Mouse (Mus musculus): ENCODE measurements around the gene Dek.

Gene Dek

DNA sequence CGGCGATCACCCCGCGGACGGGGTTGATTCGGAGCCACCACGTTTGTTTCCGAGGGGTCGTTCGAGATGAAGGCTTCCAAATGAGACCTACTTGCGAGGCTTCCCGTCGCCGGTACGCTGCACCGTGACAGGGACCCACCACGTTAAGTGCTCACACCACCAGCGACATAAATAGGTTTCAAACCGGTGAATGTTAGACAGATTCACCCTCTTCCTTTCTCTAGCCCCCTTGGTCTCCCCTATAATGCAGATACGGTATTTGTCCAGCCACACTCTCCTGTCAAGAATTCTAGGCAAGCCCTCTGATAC, 533 bp upstream of the Dek start:
- DNase-seq = no peak

DNA sequence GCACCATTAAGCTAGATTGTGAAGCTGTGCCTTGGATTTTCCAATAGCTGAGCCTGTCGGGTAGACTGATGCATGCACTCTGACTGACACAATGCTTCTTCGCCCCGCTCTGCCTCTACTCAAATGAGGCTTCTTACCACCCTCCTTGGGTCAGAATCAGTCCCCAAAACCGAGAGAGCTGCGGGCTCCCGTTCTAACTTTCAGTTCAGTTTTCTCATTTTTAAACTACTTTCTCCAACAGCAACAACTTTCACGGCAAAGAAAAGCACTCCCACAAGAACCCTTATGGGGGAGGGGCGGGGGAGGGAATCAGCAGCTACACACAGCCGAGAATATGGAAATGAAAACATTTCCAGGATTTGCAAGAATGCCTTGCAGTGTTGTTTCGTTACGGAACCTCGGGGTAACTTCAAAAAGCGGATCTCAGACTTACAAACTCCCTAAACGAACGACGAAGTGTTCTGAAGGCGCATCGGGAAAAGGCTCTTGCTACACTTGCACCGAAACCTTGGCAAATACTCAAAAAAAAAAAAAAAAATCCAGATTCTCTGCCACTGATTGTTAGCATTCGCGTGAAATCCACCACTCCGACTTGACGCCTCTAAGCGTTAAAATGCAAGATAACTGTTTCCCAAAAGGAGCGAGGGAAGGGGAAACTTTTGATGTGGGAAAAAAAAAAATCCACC, 1.0 kb downstream of the Dek start:
- peak; percentile 56 for DNase-seq

DNA sequence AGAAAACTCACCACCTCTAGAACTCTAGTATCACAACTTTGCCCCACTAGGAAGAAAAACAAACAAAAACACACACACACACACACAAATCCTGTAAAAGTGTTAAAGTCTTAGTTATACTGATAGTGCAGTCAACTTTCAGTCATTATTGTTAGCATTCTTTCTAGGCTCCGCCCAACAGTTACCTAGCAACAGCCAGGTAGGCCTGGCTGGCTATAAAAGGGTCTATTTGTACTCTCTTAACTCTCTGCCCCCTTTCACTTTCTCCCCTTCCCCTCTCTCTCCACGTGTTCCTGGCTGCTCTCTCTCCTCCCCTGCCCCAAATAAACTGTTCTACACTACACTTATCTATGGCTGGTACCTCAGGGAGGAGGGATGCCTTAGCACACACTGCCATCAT, 1.9 kb downstream of the Dek start:
- no peak for DNase-seq

DNA sequence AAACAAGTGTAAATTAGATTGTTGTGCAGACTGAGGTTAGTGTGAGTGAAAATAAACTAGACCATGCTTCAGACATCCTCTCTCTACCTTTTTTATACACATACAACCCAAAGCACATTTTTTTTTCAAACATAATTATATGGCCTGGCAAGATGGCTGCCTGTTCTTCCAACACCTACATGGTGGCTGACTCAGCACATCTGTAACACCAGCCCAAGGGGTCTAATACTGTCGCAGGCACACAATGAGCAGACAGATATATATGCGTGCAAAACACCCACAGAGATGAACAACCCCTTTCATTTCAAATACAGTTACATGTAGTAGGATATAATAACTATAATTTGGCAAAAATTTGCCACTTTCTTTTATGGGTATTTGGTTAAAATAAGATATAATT, 5.4 kb downstream of the Dek start:
- no peak for DNase-seq

DNA sequence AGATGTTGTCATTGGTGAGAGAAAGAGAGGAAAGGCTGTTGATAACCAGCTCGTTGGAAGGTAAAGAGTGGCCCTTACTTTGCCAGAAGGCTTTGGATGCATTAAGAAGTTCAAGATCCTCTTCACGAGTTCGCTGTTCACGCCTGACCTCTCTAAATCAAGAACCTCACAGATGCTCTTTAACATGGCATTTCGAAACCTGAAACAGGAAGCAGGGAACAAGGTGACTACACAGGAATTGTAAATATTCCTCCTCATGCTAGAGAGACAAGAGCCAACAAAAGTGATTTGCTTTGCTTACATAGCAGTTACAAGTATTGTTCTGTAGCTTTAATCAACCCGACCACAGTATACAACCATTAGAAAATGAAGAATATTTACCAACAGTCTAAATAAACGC, 6.7 kb downstream of the Dek start:
- DNase-seq = no peak

DNA sequence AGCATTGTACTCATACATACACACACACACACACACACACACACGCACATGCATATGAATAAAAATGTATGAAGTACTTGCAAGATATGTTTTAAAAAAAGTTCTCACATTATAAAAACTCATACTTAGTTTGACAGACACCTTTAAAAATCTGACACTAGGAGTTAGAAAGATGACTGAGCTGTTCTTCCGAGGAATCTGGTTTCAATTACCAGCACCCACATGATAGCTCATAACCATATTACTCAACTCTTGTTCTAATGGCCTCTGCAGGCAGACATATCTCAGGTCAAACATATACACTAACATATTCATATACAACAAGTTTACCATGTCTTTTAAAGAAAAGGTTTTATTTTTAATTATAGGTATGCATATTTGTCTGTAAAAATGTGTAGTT, 9.4 kb downstream of the Dek start:
- no peak for DNase-seq

DNA sequence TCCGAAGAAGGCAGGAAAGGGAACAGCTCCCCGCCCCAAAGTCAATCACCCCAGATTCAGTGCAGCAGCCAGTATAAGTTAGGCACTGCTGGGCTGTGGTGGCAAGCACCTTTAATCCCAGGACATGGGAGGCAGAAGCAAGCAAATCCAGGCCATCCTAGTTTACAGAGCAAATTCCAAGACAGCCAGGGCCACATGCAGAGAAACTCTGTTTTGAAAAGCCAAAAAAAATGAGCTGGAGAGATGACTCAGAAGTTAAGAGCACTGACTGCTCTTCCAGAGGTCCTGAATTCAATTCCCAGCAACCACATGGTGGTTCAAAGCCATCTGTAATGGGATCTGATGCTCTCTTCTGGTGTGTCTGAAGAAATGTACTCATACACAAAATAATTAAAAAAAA, 12.2 kb downstream of the Dek start:
- DNase-seq = no peak

DNA sequence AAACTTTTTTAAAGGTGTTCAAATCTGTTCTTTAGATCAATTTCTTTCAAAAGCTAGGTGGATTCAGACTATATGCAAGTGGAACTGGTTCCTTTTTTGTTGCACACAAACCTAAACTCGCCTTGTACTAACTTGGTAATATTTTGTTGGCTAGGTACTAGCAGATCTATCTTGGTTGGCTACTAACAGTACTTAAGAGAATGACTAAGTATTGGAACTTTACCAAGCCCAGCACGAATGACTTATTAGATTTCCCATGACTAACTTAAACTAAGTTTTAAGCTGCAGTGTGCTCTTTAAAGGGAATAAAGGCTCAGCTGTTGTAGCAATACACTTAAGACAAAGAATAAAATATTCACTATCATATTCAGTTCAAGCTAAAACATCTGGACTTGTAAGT, 16.7 kb downstream of the Dek start:
- no peak for DNase-seq

DNA sequence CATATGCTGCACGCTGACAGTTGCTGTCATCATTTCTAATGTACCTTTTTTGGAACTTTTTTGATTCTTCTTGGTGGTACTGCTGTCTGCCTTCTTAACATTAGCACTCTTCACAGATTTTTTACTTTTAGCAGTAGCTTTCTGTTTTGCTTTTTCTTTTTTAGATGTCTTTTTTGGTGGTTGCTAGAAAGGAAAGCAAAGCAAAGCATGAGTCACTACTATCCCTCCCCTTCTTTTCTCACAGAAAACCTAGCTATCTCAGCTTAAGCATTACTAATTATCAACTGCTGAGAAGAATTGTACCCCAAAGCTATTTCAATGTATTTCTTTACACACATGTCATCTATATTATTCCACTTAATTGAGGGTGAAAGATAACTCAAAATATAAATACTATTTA, 17.6 kb downstream of the Dek start:
- no peak for DNase-seq

DNA sequence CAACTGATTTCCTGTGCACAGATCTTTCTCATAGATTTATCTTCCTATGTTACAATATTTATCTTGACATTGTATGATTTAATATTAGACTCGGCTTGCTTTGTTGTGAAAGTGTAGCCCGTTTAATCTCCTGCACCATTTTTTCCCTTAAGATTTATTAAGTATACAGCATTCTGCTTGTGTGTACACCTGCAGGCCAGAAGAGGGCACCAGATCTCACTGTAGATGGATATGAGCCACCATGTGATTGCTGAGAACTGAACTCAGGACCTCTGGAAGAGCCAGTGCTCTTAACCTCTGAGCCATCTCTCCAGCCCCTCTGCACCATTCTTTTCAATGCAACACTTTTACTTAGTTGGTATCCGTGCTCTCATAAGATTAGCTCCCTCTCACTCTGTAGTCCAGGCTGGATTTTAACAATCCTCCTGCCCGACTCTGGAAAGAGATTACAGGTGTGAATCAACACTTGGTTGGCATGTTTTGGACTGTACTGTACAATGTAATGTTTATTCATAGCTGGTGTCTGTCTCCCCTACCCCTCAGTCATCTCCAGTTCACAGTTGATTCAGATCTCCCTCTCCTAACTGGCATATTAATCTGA, 25.0 kb downstream of the Dek start:
- no peak for DNase-seq

DNA sequence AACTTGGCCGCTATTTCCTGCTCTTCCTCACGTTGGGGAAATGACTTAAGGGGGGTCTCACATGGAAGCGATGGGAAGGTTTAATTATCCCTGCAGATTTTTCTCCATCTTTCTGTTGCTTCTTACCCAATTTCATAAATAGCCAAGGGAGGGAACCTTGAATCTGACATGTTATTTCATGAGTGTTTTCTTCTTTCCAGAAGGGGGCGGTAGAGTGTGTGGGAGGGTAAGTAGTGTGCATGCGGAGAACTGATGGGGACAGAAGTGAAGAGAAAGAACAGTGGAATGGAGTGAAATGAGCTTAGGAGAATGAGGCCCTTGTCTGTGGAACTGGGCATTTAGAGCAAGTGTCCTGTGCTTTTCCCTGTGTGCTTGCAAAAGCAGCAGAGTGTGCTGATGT, 27.2 kb downstream of the Dek start:
- no peak for DNase-seq

DNA sequence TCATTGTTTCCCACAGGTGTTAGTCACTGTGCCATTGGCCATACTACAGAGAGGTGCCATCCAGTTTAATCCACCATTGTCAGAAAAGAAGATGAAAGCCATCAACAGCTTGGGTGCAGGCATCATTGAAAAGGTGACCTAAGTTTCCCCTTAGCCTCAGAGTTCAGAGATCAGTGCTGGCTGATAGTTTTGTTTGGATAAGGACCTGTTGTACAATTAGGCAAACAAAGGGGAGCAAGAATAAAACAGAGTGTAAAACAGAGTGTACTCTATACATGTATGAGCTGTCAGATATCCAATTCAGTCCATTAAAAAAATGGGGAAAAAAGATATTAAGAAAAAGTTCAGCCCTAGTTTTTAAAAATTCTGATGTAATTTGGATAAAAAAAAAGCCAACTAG, 28.6 kb downstream of the Dek start:
- DNase-seq = no peak

DNA sequence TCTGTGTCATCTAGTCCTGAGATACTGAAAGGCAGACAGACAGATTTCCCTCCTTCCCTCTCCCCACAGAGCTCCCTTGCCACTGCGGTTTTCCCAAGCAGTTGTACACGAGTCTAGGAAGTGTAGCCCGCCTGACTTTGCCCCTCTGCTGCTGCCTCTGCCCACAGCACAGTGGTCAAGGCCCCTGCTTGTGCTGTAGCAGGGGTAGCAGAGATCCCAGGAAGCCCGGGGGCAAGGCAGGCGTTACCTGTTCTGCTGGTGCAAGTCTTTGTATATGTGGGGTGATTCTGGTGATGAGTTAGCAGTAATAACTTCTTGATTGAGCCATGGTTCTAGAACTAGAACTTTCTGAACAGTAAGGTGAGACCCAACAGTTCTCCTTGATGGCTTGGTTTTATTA, 29.8 kb downstream of the Dek start:
- DNase-seq = no peak

DNA sequence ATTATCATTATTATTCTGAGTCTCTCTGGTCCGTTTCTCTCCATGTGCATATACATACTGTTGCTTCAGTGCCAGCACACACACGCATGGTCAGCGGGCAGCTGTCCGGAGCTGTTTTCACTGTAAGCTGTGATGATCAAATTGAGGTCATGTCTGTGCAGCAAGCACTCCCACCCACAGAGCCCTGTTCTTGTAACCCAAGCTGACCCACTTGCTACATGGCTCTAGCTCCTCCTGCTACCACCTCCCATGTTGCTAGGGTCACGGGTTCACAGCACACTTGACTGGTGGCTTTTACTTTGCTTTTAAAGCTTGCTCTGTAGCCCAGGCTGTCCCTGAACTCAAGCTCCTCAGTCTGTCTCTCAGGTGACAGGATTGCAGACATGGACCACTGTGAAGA, 33.5 kb downstream of the Dek start:
- no peak for DNase-seq

DNA sequence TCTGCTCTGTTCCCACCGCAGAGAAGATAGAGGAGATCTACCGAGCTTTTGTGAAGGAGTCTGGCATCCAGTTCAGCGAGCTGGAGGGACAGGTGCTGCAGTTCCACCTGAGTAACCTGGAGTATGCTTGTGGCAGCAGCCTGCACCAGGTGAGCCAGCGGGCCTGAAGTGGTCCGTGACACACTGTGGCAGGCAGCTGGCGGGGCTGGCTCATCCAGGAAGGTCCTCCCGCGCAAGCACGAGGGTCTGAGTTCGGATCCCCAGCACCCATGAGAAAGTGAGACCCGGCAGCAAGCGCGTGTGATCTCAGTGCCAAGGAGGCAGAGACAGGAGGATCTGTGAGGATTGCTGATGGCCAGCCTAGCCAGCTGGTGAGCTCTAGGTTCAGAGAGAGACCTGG, 34.1 kb downstream of the Dek start:
- DNase-seq = no peak

DNA sequence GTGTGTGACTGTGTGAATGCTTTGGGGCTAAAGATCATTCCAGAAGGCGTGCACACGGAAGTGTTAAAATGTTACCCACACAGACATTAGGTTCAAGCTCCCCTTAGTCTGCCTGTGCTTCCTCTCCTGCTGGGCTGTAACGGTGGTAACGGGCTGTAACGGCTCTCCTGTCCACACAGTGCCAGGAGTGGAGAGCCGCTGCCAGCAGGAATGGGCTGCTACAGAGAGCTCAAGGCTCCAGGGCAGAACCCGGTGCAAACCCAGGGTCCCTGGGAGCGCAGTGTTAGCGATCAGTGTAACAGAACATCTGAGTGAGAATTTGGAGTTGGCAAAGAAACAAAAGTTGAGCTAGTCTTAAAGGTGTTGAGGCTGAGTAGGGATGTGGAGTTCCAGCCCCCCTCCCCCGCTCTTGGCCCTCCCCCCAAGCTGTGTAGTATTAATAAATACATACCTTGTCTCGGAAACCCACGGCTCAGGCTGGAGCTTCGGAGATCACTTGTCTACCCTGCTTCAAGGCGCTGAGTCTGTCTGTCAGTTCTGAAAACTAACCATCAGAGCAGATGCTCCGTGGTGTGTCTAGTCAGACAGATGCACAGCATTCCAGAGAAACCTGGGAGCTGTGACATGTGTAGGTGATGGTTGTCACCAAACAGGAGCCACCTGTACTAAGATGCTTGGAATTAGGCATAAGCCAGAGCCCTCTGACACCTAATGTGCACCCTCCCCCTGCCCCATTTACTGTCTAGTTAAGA, 35.5 kb downstream of the Dek start:
- DNase-seq = no peak

DNA sequence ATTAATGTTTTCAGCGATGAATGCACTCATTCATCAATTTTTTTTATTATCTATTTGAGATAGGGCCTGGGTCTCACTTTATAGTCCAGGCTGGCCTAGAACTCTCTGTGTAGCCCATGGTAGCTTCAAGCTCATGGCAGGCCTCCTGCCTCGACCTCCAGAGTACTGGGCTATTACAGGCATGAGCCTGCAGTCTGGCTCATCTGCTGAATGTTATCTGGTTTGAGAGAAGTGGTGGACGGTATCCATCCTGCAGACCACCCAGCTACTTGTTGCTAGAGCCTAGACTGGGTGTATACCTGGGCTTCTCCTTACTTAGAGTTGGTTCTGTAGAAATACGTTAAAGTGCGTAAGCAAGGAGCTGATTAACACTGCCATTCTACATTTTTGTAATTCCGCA, 39.0 kb downstream of the Dek start:
- no peak for DNase-seq

DNA sequence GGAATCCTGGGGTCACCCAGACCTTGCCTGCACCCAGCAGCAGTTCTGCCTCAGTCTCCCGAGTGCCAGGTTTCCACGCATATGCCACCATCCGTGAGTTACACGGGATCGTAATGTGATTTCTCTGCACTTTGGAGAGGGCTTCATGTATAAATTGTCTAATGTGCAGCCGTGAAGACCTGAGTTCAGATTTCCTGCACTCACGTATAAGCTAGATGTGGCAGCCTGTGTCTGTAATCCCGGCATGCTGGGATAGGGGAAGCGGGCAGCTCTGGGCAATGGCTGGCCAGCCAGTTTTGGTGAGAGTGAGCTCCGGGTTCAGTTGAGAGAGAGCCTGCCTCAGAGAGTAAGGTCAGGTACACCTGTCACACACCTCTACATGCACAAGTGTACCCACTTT, 39.5 kb downstream of the Dek start:
- no peak for DNase-seq

DNA sequence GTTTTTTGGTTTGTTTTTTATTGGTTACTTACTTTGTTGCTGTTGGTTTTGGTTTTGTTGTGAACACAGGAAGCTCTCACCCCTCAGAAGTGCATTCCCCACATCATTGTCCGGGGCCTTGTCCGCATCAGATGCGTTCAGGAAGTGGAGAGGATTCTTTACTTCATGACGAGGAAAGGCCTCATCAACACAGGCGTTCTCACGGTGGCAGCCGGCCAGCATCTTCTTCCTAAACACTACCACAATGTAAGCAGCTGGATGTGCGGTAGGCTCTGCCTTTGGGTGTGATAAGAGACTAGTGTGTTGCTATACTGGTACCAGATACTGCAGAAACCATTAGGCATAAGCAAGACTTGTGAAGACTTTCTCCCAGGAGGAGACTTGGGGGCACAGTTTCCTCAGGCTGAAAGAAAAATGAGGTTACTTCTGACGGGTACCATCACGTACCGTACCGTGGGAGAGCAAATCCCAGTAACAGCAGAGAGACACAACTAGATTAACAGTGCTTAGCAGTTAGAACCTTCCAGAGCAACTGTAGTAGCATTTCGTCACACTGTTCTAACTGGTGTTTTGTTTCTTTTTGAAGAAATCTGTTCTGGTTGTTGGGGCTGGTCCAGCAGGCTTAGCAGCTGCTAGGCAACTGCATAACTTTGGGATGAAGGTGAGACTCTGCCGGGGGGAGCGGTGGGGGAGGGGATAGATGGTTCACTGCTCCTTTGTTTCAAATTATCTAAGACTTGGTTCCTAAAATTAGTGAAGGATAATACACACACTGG, 41.8 kb downstream of the Dek start:
- DNase-seq = no peak

DNA sequence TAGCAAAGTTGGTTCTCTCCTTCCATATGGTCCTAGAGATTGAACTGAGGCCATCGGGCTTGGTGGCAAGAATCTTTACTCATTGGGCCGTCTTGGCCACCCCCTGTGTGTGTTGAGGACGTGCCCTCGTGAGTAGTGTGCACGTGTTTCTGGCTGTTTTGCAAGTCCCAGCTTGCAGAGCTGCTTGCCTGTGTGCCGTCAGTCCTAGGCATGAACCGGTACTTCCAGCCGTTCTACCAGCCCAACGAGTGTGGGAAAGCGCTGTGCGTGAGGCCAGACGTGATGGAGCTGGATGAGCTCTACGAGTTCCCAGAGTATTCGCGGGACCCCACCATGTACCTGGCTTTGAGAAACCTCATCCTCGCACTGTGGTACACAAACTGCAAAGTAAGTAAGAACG, 43.2 kb downstream of the Dek start:
- no peak for DNase-seq

DNA sequence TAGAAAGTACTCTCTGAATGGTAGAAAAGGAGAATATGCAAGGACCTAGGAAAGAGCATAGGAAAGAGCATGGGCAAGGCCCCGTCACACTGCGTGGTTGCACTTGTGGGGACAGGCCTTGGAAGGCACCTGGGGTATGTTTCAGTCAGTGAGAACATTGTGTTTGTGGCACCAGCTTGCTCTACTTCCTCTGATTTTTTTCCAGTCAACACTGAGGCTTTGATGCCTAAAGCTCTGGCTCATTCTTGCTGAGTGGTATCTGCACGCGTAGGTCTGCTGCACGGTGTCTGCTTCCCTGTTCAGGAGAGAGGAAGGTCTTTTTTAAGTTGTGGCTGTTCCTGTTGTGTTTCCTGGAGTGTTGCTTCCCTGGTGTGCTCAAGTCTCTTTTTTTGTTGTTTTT, 49.2 kb downstream of the Dek start:
- no peak for DNase-seq

DNA sequence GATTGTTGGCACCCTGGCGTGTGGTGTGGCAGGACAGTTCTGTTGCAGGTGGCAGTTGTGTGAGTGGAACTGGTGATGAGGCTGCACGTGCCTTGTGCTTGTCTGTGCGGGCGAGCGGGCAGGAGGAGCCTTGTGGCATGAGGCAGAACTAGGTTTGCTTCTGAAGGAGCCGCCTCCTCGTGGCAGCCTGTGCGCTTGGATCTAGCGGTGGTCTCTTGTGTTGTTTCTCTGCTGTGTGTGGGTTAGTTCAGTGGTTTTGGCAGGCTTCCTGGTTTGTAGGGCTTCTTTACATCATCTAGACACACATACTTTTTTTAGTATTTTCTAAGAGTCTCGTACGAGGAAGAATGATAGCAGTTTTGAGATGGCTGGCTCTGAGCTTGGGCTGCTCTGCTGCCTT, 49.9 kb downstream of the Dek start:
- no peak for DNase-seq

DNA sequence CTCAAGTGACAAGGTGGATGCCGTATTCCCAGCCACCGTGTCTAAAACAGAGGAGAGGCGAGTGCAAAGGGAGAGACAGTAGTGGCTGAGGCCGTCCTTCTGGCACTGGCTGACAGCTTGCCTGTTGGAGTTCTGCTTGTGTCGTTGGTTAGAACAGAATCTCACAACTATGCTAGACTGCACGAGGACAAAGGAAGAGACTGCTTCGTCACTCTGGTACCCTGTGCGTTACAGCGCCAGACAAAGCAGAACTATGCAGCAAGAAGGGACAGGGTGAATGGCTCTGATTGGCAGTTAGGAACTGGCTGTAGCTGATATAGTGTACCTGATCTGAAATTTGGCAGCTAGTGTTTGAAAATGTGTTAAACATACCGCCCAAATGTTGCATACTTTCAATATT, 52.0 kb downstream of the Dek start:
- no peak for DNase-seq

DNA sequence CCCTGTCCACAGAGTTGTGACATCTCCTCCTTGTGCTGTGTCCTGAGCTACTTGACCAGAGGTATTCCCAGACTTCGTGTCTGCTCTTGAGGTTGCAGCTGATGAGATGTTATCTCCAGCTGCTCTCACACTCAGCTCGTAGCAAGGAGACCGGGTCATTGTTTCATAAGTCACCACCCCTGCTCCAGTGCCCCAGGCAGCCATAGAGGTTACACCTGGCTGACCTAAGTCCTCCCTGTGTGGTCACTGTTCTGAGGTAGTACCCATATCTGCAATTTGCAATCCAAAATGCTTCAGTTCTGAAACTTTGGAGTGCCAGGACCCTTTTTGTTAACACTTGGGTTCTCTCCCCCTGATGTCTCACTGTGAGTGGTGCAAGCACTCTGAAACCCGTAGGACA, 56.0 kb downstream of the Dek start:
- DNase-seq = no peak

Measured in liver (tissue).